Mouse (Mus musculus) right cerebral cortex, postnatal 25 days (tissue): Measurements from ENCODE around the gene Phf5a.

ENCODE experiments used
- DNase-seq: peaks from one replicate; pipeline ENCODE4 v3.0.0; 2022

The Phf5a gene

GRCm38 (mm10) chr15:81818404-81818803, 53.3 kb downstream of the Phf5a start:
- no peak for DNase-seq

DNA sequence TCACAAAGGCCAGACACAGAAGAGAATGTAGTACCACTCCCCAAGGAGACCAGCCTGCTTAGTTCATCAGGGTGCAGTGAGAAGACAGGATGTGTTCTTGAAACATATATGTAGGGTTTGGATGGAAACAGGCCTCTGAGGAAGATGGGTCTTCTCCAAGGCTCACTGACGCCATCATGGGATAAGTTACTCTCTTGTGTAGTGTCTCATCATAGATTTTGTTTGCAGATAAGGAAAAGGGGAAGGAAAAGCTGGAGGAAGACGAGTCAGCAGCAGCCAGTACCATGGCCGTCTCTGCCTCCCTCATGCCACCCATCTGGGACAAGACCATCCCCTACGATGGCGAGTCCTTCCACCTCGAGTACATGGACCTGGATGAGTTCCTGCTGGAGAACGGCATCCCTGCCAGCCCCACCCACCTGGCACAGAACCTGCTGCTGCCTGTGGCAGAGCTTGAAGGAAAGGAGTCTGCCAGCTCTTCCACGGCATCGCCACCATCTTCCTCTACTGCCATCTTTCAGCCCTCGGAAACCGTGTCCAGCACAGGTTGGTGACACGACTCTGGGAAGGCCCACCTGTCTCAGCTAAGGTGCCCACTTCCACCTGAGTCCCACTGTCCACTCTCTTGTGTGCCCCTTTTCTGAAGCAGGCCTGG, 56.9 kb downstream of the Phf5a start:
- no peak for DNase-seq
